ENCODE assay signal across 9 mouse cellular contexts in genomic region chr2:154749046-154750036, GRCm38 (mm10). TPM values are rescaled to one million over a fixed set of nuclear protein-coding genes. Genes with fewer than 3 reads are reported as not detected.
DNase-seq lines count a peak whose midpoint lies in the region; ATAC-seq lines count a peak whose summit lies in the region.
"Had no signal": no experiment of that assay in that cellular context is flagged by ENCODE, and none has a peak within 500 bp of the region (broad histone marks: within the 10 kb centered on the region; RNA-seq: fewer than 3 reads in every experiment).

No protein-coding gene starts in this region.

- ATAC-seq in heart, embryonic 11.5 days (replicated peaks; ENCODE audit: insufficient number of reproducible peaks, low FRiP score, low TSS enrichment), result no peak
- ATAC-seq in hindbrain, embryonic 14.5 days (ENCODE audit: low FRiP score), result peak; percentile 80
- peak; percentile 65; the same call in 1 of the 2 replicates for ATAC-seq in stomach, embryonic 15.5 days (ENCODE audit: insufficient read depth, low FRiP score, low read depth)
- ATAC-seq in liver, embryonic 12.5 days, result no peak

- no peaks in the 10 kb centered on the region for H3K4me1 ChIP-seq in heart, embryonic 11.5 days (ENCODE audit: control insufficient read depth, insufficient read depth, low read length)
- H3K4me1 ChIP-seq in hindbrain, embryonic 14.5 days (replicated peaks; ENCODE audit: control insufficient read depth, insufficient read depth, low read length), result peaks cover 14% of the 10 kb centered on the region
- peaks cover 5% of the 10 kb centered on the region; the same call in 1 of the 2 replicates for H3K4me1 ChIP-seq in stomach, embryonic 15.5 days
- peaks cover 6% of the 10 kb centered on the region; the same call in 1 of the 2 replicates for H3K4me1 ChIP-seq in liver, embryonic 12.5 days

- H3K36me3 ChIP-seq in heart, embryonic 11.5 days (ENCODE audit: control insufficient read depth, insufficient read depth, low read length), result no peaks in the 10 kb centered on the region
- H3K36me3 ChIP-seq in hindbrain, embryonic 14.5 days (replicated peaks; ENCODE audit: control insufficient read depth, insufficient read depth), result no peaks in the 10 kb centered on the region
- H3K36me3 ChIP-seq in stomach, embryonic 15.5 days, result no peaks in the 10 kb centered on the region
- no peaks in the 10 kb centered on the region for H3K36me3 ChIP-seq in liver, embryonic 12.5 days

- no peak overlapping the region for H3K4me3 ChIP-seq in heart, embryonic 11.5 days (ENCODE audit: low read depth, low read length)
- H3K4me3 ChIP-seq in hindbrain, embryonic 14.5 days (replicated peaks; ENCODE audit: low read length), result no peak overlapping the region
- no peak overlapping the region for H3K4me3 ChIP-seq in stomach, embryonic 15.5 days (replicated peaks)
- H3K4me3 ChIP-seq in liver, embryonic 12.5 days, result no peak overlapping the region

- no peak overlapping the region for H3K4me2 ChIP-seq in heart, embryonic 11.5 days
- H3K4me2 ChIP-seq in hindbrain, embryonic 14.5 days (replicated peaks), result peak overlapping the region; percentile 28
- no peak overlapping the region for H3K4me2 ChIP-seq in stomach, embryonic 15.5 days
- H3K4me2 ChIP-seq in liver, embryonic 12.5 days, result no peak overlapping the region

- no peak overlapping the region for H3K27ac ChIP-seq in heart, embryonic 11.5 days (ENCODE audit: low read depth, low read length)
- peak overlapping the region; percentile 78 for H3K27ac ChIP-seq in hindbrain, embryonic 14.5 days
- peak overlapping the region; percentile 38 for H3K27ac ChIP-seq in stomach, embryonic 15.5 days
- no peak overlapping the region for H3K27ac ChIP-seq in liver, embryonic 12.5 days

- H3K27me3 ChIP-seq in heart, embryonic 11.5 days (ENCODE audit: control insufficient read depth, insufficient read depth, low read length), result no peaks in the 10 kb centered on the region
- H3K27me3 ChIP-seq in hindbrain, embryonic 14.5 days (ENCODE audit: control insufficient read depth, insufficient read depth, low read length), result no peaks in the 10 kb centered on the region
- H3K27me3 ChIP-seq in stomach, embryonic 15.5 days (replicated peaks), result no peaks in the 10 kb centered on the region
- H3K27me3 ChIP-seq in liver, embryonic 12.5 days (replicated peaks), result peaks cover 8% of the 10 kb centered on the region; the same call in 1 of the 2 replicates

- no peak overlapping the region for H3K9ac ChIP-seq in heart, embryonic 11.5 days (ENCODE audit: low read depth, low read length)
- H3K9ac ChIP-seq in hindbrain, embryonic 14.5 days, result no peak overlapping the region
- H3K9ac ChIP-seq in stomach, embryonic 15.5 days, result no peak overlapping the region
- H3K9ac ChIP-seq in liver, embryonic 12.5 days, result no peak overlapping the region

- WGBS in heart, embryonic 11.5 days (ENCODE audit: insufficient replicate concordance), result 61% methylated on average over 23 of the region's 23 CpGs
- 35% methylated on average over 23 of the region's 23 CpGs for WGBS in hindbrain, embryonic 14.5 days
- 49% methylated on average over 23 of the region's 23 CpGs for WGBS in stomach, embryonic 15.5 days
- WGBS in liver, embryonic 12.5 days (ENCODE audit: insufficient replicate concordance), result 70% methylated on average over 23 of the region's 23 CpGs

- intact Hi-C loops in heart, postnatal 14 days (cut with DNase I), result no loop called here

- DNase-seq in heart, postnatal 14 days, result peak; percentile 10 to 21
- peak; percentile 66 to 70 for DNase-seq in right cerebral cortex, postnatal 10 days (ENCODE audit: low spot score in 2 of 2)
- DNase-seq in right cerebral cortex, postnatal 25 days, result no peak
- DNase-seq in hindbrain, embryonic 14.5 days (ENCODE audit: low spot score), result peak; percentile 76
- no peak for DNase-seq in spleen, adult 18-20 months

- H3K9me3 ChIP-seq in heart, embryonic 11.5 days (replicated peaks; ENCODE audit: control insufficient read depth, low read length), result no peaks in the 10 kb centered on the region
- no peaks in the 10 kb centered on the region for H3K9me3 ChIP-seq in hindbrain, embryonic 14.5 days (ENCODE audit: control insufficient read depth, low read length)
- H3K9me3 ChIP-seq in stomach, embryonic 15.5 days, result no peaks in the 10 kb centered on the region
- peaks cover 3% of the 10 kb centered on the region; the same call in 1 of the 2 replicates for H3K9me3 ChIP-seq in liver, embryonic 12.5 days (replicated peaks)

RNA-seq across cellular contexts. Expression of gene Gm14214, which starts 20.5 kb away (rescaled TPM):
- not detected for total RNA-seq in heart, postnatal 14 days (2021)
- not detected in 2 replicates for polyA plus RNA-seq in heart, embryonic 11.5 days (2014; fragmentation: Nextera tagmentation; extraction: Ambion mirVana)
- not detected in 2 replicates for polyA plus RNA-seq in hindbrain, embryonic 14.5 days (2014; fragmentation: Nextera tagmentation; extraction: Ambion mirVana)
- polyA plus RNA-seq in stomach, embryonic 15.5 days (2015; fragmentation: Nextera tagmentation; extraction: Ambion mirVana), result not detected in 2 replicates
- polyA plus RNA-seq in liver, embryonic 12.5 days (2016; fragmentation: Nextera tagmentation; extraction: Ambion mirVana), result not detected in 2 replicates
- total RNA-seq: left cerebral cortex, postnatal 25 days had no signal

RNA-seq across cellular contexts. Expression of gene Raly, which starts 41.6 kb away (rescaled TPM):
- total RNA-seq in heart, postnatal 14 days (2021), result 100 to 1,000 TPM; 119 to 131 TPM
- 42.9 and 63.5 TPM in 2 replicates for polyA plus RNA-seq in heart, embryonic 11.5 days (2014; fragmentation: Nextera tagmentation; extraction: Ambion mirVana)
- 36.2 and 41.0 TPM in 2 replicates for polyA plus RNA-seq in hindbrain, embryonic 14.5 days (2014; fragmentation: Nextera tagmentation; extraction: Ambion mirVana)
- polyA plus RNA-seq in stomach, embryonic 15.5 days (2015; fragmentation: Nextera tagmentation; extraction: Ambion mirVana), result 36.7 and 39.2 TPM in 2 replicates
- polyA plus RNA-seq in liver, embryonic 12.5 days (2016; fragmentation: Nextera tagmentation; extraction: Ambion mirVana), result 29.6 and 37.1 TPM in 2 replicates

RNA-seq across cellular contexts. Expression of gene a, which starts 41.9 kb away (rescaled TPM):
- total RNA-seq in heart, postnatal 14 days (2021), result not detected
- 0.34 and 0.49 TPM in 2 replicates for polyA plus RNA-seq in heart, embryonic 11.5 days (2014; fragmentation: Nextera tagmentation; extraction: Ambion mirVana)
- 0.93 and 1.3 TPM in 2 replicates for polyA plus RNA-seq in hindbrain, embryonic 14.5 days (2014; fragmentation: Nextera tagmentation; extraction: Ambion mirVana)
- 0.57 and 1.3 TPM in 2 replicates for polyA plus RNA-seq in stomach, embryonic 15.5 days (2015; fragmentation: Nextera tagmentation; extraction: Ambion mirVana)
- 0.29 and 0.36 TPM in 2 replicates for polyA plus RNA-seq in liver, embryonic 12.5 days (2016; fragmentation: Nextera tagmentation; extraction: Ambion mirVana)
- total RNA-seq: left cerebral cortex, postnatal 25 days had no signal

Comparison
In these comparisons a context has a peak if more than half of its experiments do, and no peak if none do; other contexts are left out.
1. DNase-seq: peak in heart, postnatal 14 days (2 of 2), right cerebral cortex, postnatal 10 days (2 of 2) and hindbrain, embryonic 14.5 days (single experiment); none in right cerebral cortex, postnatal 25 days (single experiment) and spleen, adult 18-20 months (0 of 2).
2. ATAC-seq: peak in hindbrain, embryonic 14.5 days (single experiment) and stomach, embryonic 15.5 days (single experiment); none in heart, embryonic 11.5 days (single experiment) and liver, embryonic 12.5 days (single experiment).
3. H3K27ac ChIP-seq: peak in hindbrain, embryonic 14.5 days (single experiment) and stomach, embryonic 15.5 days (single experiment); none in heart, embryonic 11.5 days (single experiment) and liver, embryonic 12.5 days (single experiment).